Mouse (Mus musculus) spleen, adult 2 months (tissue): ENCODE measurements at regions not wholly inside any gene's neighbourhood (a gene's known extent, or its start where the extent isn't known, plus 50 kb on each side); places are given as distances from the start of the nearest gene placed in this dataset.

ENCODE experiments used
- DNase-seq, 2 experiments: peaks; one replicate each; pipeline versions ENCODE4 v3.0.0 to v3.0.0-alpha.2; 2012 to 2021; ENCODE audit warnings: low spot score in 2 of 2, low read depth in 1 of 2
- H3K27ac ChIP-seq: fragments of 200-500 bp; 2 replicates; pipeline ENCODE4 v1.5.1; 2012; ENCODE audit warnings: low read length, inconsistent platforms; ENCODE audit not compliant: insufficient read depth
- H3K27me3 ChIP-seq: fragments of 200-500 bp; 2 replicates; pipeline ENCODE4 v1.6.1; 2012; ENCODE audit warnings: mild to moderate bottlenecking, moderate library complexity, low read length, inconsistent platforms; ENCODE audit not compliant: control insufficient read depth, insufficient read depth
- H3K36me3 ChIP-seq: fragments of 200-500 bp; 2 replicates; pipeline ENCODE4 v1.6.1; 2012; ENCODE audit warnings: mild to moderate bottlenecking, low read length, inconsistent platforms; ENCODE audit not compliant: control insufficient read depth, insufficient read depth
- H3K4me1 ChIP-seq: fragments of 200-500 bp; 2 replicates; pipeline ENCODE4 v1.6.1; 2011; ENCODE audit warnings: inconsistent platforms; ENCODE audit not compliant: control insufficient read depth, insufficient read depth, insufficient read length
- H3K4me3 ChIP-seq: fragments of 200-500 bp; 2 replicates; pipeline ENCODE4 v1.5.1; 2011; ENCODE audit warnings: mild to moderate bottlenecking, inconsistent platforms; ENCODE audit not compliant: insufficient read depth, insufficient read length; ENCODE audit errors: extremely low read depth
- CTCF ChIP-seq: fragments of 200-500 bp; IDR thresholded peaks from 2 replicates; pipeline ENCODE4 v1.5.1; 2011; ENCODE audit warnings: mild to moderate bottlenecking, inconsistent platforms; ENCODE audit not compliant: insufficient read depth, insufficient read length, insufficient replicate concordance; ENCODE audit errors: extremely low read depth
- POLR2A ChIP-seq: fragments of 200-500 bp; IDR thresholded peaks from 2 replicates; pipeline ENCODE4 v1.6.1; 2011; ENCODE audit warnings: low read depth, low read length, inconsistent platforms
- WGBS: fragments of 180-500 bp; shearing (Covaris S2); methylation state at CpG from one replicate; pipeline ENCODE4 v1.1.7; 2018; 5-methylcytosine and 5-hydroxymethylcytosine counted together

DNA sequence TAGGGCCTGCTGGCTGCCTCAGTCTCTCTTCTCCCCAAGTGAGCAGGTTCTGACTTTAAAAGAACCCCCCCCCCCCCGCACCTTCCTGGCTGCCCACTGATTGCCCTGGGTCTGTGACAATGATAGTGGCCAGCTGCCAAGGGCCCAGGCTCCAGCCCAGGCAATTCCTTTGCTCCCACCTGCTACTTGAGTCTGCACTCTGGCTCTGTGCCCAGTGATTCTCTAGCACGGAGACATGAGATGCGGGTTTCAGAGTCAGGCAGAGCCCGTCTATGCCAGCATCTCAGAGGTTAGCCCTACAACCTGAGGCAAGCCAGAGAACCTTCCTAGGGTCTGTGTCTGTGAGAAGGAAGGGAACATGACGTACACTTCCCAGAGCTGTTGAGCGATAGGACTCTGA lies 112.2 kb downstream of the Gm525 start:
- WGBS: 79% methylated on average over 6 of the region's 6 CpGs
- peaks cover 4% of the 10 kb centered on the region for H3K27me3 ChIP-seq
- TF ChIP-seq POLR2A (no peak), CTCF (no peak)
- no peaks in the 10 kb centered on the region for H3K36me3 ChIP-seq
- no peak overlapping the region for H3K27ac ChIP-seq
- no peak for DNase-seq
- H3K4me3 ChIP-seq: no peak overlapping the region
- H3K4me1 ChIP-seq: no peaks in the 10 kb centered on the region

DNA sequence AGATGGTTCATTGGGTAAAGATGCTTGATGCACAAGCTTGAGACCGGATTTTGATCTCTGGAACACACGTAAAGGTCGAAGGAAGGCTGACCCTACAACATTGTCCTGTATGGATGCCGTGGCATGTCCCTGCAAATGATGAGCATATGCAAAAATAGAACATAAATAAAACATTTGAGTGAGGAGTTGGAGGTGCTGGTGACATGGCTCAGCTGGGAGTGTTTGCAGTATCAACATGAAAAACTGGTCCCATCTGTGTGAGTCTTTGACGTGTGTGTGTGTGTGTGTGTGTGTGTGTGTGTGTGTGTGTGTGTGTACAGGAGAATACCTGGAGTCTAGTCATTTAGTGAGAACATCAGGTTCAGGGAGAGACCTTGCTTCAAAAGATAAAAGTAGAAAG lies 107.8 kb downstream of the Gm525 start:
- H3K4me1 ChIP-seq: no peaks in the 10 kb centered on the region
- 89% methylated on average over 5 of the region's 5 CpGs for WGBS
- TF ChIP-seq CTCF: no peak
- no peak for TF ChIP-seq POLR2A
- no peak overlapping the region for H3K4me3 ChIP-seq
- H3K36me3 ChIP-seq: no peaks in the 10 kb centered on the region
- no peak for DNase-seq
- H3K27ac ChIP-seq: no peak overlapping the region
- H3K27me3 ChIP-seq: no peaks in the 10 kb centered on the region

DNA sequence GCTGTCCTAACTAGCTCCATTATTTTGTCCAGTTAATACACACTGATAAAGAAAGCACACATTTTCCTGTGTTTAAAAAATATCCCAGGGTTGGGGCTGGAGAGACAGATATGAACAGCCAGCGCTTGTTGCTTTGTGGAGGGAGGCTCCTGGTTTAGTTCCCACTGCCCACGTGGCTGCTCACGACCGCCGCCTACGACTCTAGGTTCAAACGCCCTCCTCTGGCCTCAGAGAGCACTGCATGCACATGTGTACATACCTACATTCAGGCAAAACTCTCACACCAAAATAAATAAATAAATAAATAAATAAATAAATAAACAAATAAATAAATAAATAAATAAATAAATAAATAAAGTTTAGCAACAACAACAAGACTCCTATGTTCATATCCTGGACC lies 104.8 kb downstream of the Gm525 start:
- no peaks in the 10 kb centered on the region for H3K36me3 ChIP-seq
- DNase-seq: no peak
- WGBS: 92% methylated on average over 7 of the region's 7 CpGs
- H3K4me1 ChIP-seq: no peaks in the 10 kb centered on the region
- H3K27me3 ChIP-seq: no peaks in the 10 kb centered on the region
- no peak for TF ChIP-seq CTCF
- TF ChIP-seq POLR2A: no peak
- H3K4me3 ChIP-seq: no peak overlapping the region
- H3K27ac ChIP-seq: no peak overlapping the region

DNA sequence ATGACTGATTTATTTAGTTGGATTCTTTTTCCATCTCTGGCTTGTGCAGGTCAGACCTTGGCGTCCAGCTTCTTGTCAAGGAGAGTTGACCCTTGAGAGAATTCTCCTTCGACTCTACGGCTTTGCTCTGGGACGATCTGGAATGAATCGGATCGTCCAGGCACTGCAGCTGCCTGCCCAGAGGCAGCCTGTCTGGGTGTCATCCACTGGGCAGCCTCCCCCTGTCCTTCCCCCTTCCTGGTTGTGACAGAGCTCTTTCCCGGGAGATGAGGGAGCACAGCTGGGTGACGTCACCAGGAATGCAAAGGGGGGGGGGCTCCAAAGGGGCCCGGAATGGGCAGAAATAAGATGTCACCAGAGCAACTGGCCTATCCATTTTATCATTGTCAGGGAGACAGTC lies 101.9 kb downstream of the Gm525 start:
- no peaks in the 10 kb centered on the region for H3K4me1 ChIP-seq
- TF ChIP-seq POLR2A (no peak), CTCF (no peak)
- no peak for DNase-seq
- H3K27ac ChIP-seq: no peak overlapping the region
- no peak overlapping the region for H3K4me3 ChIP-seq
- no peaks in the 10 kb centered on the region for H3K27me3 ChIP-seq
- WGBS: 31% methylated on average over 9 of the region's 9 CpGs
- no peaks in the 10 kb centered on the region for H3K36me3 ChIP-seq

DNA sequence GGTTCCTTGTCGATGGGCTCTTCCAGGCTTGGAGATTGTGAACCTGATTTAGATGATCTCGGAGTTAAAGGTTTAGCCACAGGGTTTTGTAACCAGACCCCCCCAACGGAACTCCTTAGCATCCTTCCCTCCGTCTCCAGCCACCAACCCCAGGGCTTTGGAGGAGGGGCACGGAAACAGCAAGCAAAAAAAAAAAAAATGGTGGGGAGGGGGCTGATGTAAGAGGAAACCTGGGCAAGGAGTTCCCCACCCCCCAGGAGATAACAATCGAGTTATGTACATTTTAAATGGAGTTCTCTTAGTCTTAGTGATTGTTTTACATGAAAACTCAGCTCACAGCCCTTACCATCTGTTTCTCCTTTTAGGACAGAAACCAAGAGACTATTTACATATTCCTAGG lies 101.3 kb downstream of the Gm525 start:
- TF ChIP-seq POLR2A (no peak), CTCF (no peak)
- WGBS: 37% methylated on average over 6 of the region's 6 CpGs
- Histone ChIP-seq H3K36me3 (no peaks in the 10 kb centered on the region), H3K27ac (no peak overlapping the region), H3K4me3 (no peak overlapping the region), H3K27me3 (no peaks in the 10 kb centered on the region), H3K4me1 (no peaks in the 10 kb centered on the region)
- DNase-seq: no peak

DNA sequence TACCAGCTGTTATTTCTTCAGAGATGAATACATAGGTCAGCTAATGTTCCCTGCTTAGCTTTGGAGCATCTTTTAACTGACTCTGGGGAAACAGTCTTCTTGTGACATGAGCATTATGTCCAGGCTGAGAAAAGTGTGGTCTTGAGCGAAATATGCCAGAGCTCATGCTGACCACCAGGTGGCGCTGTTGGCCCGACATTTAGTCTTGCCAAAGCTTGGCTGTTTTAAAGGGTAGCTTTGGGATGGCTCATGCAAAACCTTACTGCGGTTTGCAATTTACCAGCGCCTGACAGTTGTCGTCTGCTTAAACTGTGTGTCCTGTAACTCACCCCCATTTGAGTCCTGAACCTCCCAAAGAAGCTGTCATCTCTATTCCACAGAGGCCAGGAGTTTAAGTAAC lies 91.6 kb downstream of the Gm525 start:
- no peak overlapping the region for H3K27ac ChIP-seq
- H3K4me1 ChIP-seq: no peaks in the 10 kb centered on the region
- no peaks in the 10 kb centered on the region for H3K27me3 ChIP-seq
- TF ChIP-seq CTCF (peak; percentile 89; the same call in 1 of the 2 replicates), POLR2A (no peak)
- H3K4me3 ChIP-seq: no peak overlapping the region
- 14% methylated on average over 6 of the region's 6 CpGs for WGBS
- no peaks in the 10 kb centered on the region for H3K36me3 ChIP-seq
- peak; percentile 9 to 59 for DNase-seq

DNA sequence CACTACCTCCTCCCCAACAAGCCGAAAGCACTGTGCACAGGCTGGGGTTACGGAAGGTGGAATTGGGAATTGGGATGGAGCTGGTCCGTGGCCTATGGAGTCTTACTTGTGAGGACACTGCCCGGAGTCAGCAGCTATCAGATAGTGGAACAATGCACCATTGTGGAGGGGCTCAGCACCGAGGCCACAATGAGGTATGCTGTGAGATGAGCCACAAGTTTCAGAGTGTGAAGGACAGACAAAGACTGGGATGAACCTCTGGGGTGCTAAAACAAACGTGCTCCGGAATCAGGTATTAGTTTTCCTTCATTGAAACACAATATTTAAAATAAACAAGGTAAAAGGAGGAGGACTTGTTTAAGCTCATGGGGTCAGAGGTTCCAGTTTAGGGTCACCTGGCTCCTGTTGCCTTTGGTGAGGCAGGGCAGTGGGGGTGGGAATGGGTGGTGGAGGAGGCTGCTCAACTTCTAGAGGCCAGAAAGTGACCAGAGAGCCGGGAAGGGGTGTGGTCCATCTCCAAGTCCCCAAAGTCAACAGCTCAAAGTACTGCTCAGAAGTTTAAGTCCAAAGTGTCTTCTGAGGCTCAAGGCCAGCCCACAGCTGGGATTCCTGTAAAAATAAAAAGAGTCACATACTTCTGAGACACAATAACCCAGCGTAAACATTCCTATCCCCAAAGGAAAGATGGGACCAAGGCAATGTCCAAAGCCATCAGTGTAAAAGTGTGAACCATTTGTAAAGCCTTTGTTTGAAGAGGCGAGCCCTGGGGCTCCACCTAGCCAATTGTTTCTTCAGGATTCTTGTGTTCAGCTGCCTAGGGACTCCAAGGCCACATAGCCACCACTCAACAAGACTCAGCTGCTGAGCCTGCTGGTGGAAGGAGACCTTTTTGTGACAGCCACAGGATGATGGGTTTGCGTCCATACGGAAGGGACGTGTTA lies 80.1 kb downstream of the Gm525 start:
- no peaks in the 10 kb centered on the region for H3K36me3 ChIP-seq
- 86% methylated on average over 13 of the region's 13 CpGs for WGBS
- no peaks in the 10 kb centered on the region for H3K27me3 ChIP-seq
- DNase-seq: no peak
- H3K4me1 ChIP-seq: no peaks in the 10 kb centered on the region
- no peak overlapping the region for H3K4me3 ChIP-seq
- no peak overlapping the region for H3K27ac ChIP-seq
- TF ChIP-seq POLR2A (no peak), CTCF (no peak)
